Mouse (Mus musculus): ENCODE results near the gene Chpt1.

DNA sequence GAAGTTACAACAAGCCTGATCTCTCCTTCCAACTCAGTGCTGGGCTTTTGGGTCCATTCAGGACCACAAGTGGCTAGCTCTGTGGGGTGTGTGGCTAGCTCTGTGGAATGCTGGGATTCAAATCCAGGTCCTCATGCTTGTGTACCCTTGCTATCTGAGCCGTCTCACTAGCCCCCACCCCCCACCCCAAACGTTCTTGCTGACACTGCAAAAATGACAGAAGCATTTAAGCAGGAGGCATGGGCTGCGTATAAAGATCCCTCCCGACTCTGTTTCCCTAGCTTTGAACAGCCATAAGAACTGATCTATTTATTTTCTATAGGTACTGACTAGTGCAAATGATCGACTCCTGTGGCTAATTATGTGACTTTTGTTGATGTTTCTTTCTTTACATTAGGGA lies 26.8 kb upstream of the Chpt1 start:
- TF ChIP-seq POLR2A (IDR thresholded peaks at IDR 0.05; ENCODE audit: borderline replicate concordance, extremely low read depth, low read depth, low read length) (no peak), CTCF (IDR thresholded peaks at IDR 0.05; ENCODE audit: insufficient read depth, low read length) (no peak)
